Mouse (Mus musculus) CD8-positive naive resting alpha-beta T cell, adult 57 days (primary cell): ENCODE results near the gene Olfr38. TPM values are rescaled to one million over a fixed set of nuclear protein-coding genes. Genes with fewer than 3 reads are reported as not detected.

ENCODE experiments used
- total RNA-seq: library from RNA; stranded (reverse); gene quantifications from one replicate; pipeline ENCODE4 v1.2.4, GENCODE M21; 2023

Gene Olfr38
- total RNA-seq: not detected

GRCm38 (mm10) chr6:42756104-42756503 lies at the start of gene Olfr38:
Gene Olfr38 (plus strand): TSS chr6:42756404.

GRCm38 (mm10) chr6:42709291-42710211 lies 46.7 kb upstream of the Olfr38 start, which contains the start of gene Tcaf1:
Gene Tcaf1 (minus strand): TSS chr6:42710088.

GRCm38 (mm10) chr6:42739071-42739470 lies 17.1 kb upstream of the Olfr38 start, which contains the start of gene Olfr453:
Gene Olfr453 (plus strand): TSS chr6:42739371.

GRCm38 (mm10) chr6:42784793-42785192 lies 28.6 kb downstream of the Olfr38 start, which contains the start of gene Olfr452:
Gene Olfr452 (plus strand): TSS chr6:42785093.

GRCm38 (mm10) chr6:42811639-42812038 lies 55.4 kb downstream of the Olfr38 start, which contains the start of gene Olfr450:
Gene Olfr450 (plus strand): TSS chr6:42811939.

Other genes starting within 250 kb of the Olfr38 start
- not detected for gene Olfr455, start 208.8 kb upstream of the Olfr38 start, total RNA-seq
- gene Tcaf3, start 158.7 kb upstream of the Olfr38 start, total RNA-seq: not detected
- not detected for gene Tcaf2, start 111.2 kb upstream of the Olfr38 start, total RNA-seq
- gene Tcaf1, start 46.3 kb upstream of the Olfr38 start, total RNA-seq: not detected
- not detected for gene Olfr453, start 17.0 kb upstream of the Olfr38 start, total RNA-seq
- gene Olfr452, start 28.7 kb downstream of the Olfr38 start, total RNA-seq: not detected
- not detected for gene Olfr450, start 55.5 kb downstream of the Olfr38 start, total RNA-seq
- gene Olfr449, start 78.0 kb downstream of the Olfr38 start, total RNA-seq: not detected
- not detected for gene Olfr448, start 134.0 kb downstream of the Olfr38 start, total RNA-seq
- not detected for gene Olfr447, start 152.5 kb downstream of the Olfr38 start, total RNA-seq
- not detected for gene Olfr446, start 165.0 kb downstream of the Olfr38 start, total RNA-seq
- not detected for gene Olfr444, start 192.7 kb downstream of the Olfr38 start, total RNA-seq